Mouse (Mus musculus) stomach, embryonic 14.5 days (tissue): ENCODE measurements at regions not wholly inside any gene's neighbourhood (a gene's known extent, or its start where the extent isn't known, plus 50 kb on each side); places are given as distances from the start of the nearest gene placed in this dataset.

Experiments used
- ATAC-seq: fragments of 200-750 bp; cut with Nextera tagmentation; 2 replicates; pipeline ENCODE4 v1.8.0; 2017; ENCODE audit warnings: low read depth, moderate TSS enrichment; ENCODE audit not compliant: insufficient number of reproducible peaks, insufficient read depth, low FRiP score
- H3K27ac ChIP-seq: fragments of 300-500 bp; sonication (generic); 2 replicates; pipeline ENCODE4 v1.5.1; 2014; ENCODE audit warnings: mild to moderate bottlenecking, low read length, moderate library complexity, mixed read lengths
- H3K27me3 ChIP-seq: fragments of 300-500 bp; sonication (generic); 2 replicates; pipeline ENCODE4 v1.6.1; 2014; ENCODE audit warnings: low read length, control low read depth, mixed read lengths; ENCODE audit not compliant: control insufficient read depth, insufficient read depth
- H3K36me3 ChIP-seq: fragments of 300-500 bp; sonication (generic); 2 replicates; pipeline ENCODE4 v1.6.1; 2014; ENCODE audit warnings: mild to moderate bottlenecking, control low read depth, low read length, moderate library complexity, mixed read lengths; ENCODE audit not compliant: control insufficient read depth, insufficient read depth
- H3K4me1 ChIP-seq: fragments of 300-500 bp; sonication (generic); 2 replicates; pipeline ENCODE4 v1.6.1; 2014; ENCODE audit warnings: low read length, control low read depth, mixed read lengths; ENCODE audit not compliant: control insufficient read depth, insufficient read depth
- H3K4me2 ChIP-seq: fragments of 300-500 bp; sonication (generic); replicated peaks from 2 replicates; pipeline ENCODE4 v1.6.1; 2014; ENCODE audit warnings: low read depth, low read length, control low read depth
- H3K4me3 ChIP-seq: fragments of 300-500 bp; sonication (generic); 2 replicates; pipeline ENCODE4 v1.5.1; 2014; ENCODE audit warnings: low read depth, low read length, control low read depth
- H3K9ac ChIP-seq: fragments of 300-500 bp; sonication (generic); replicated peaks from 2 replicates; pipeline ENCODE4 v1.6.1; 2014; ENCODE audit warnings: low read depth, mild to moderate bottlenecking, control low read depth, low read length, moderate library complexity, mixed read lengths
- H3K9me3 ChIP-seq: fragments of 300-500 bp; sonication (generic); 2 replicates; pipeline ENCODE4 v1.6.1; 2016; ENCODE audit warnings: low read depth, low read length, control low read depth; ENCODE audit not compliant: control insufficient read depth
- WGBS: fragments of 180-500 bp; shearing (Covaris S2); extraction: QIAGEN DNeasy Blood & Tissue Kit; methylation state at CpG from one replicate; pipeline ENCODE4 v1.1.7; 2014; 5-methylcytosine and 5-hydroxymethylcytosine counted together

GRCm38 (mm10) chr1:169051863-169052257 is 479.4 kb downstream of the Nuf2 start:
- no peak overlapping the region for H3K4me2 ChIP-seq
- no peak for ATAC-seq
- no peaks in the 10 kb centered on the region for H3K27me3 ChIP-seq
- H3K9me3 ChIP-seq: no peaks in the 10 kb centered on the region
- no peak overlapping the region for H3K27ac ChIP-seq
- no peaks in the 10 kb centered on the region for H3K36me3 ChIP-seq
- WGBS: 65% methylated on average over 8 of the region's 8 CpGs
- no peak overlapping the region for H3K4me3 ChIP-seq
- 0 out of 2 replicates have a peak, but pooled peaks cover 5% of the 10 kb centered on the region for H3K4me1 ChIP-seq
- H3K9ac ChIP-seq: no peak overlapping the region

GRCm38 (mm10) chr1:169051085-169051862 is 480.0 kb downstream of the Nuf2 start:
- 0 out of 2 replicates have a peak, but pooled peaks cover 5% of the 10 kb centered on the region for H3K4me1 ChIP-seq
- H3K9ac ChIP-seq: no peak overlapping the region
- no peaks in the 10 kb centered on the region for H3K27me3 ChIP-seq
- H3K4me2 ChIP-seq: no peak overlapping the region
- H3K36me3 ChIP-seq: no peaks in the 10 kb centered on the region
- H3K9me3 ChIP-seq: no peaks in the 10 kb centered on the region
- no peak overlapping the region for H3K27ac ChIP-seq
- ATAC-seq: no peak; the same call in 1 of the 2 replicates
- WGBS: 23% methylated on average over 11 of the region's 11 CpGs
- no peak overlapping the region for H3K4me3 ChIP-seq

GRCm38 (mm10) chr1:169049846-169050245 is 481.4 kb downstream of the Nuf2 start:
- ATAC-seq: no peak
- Histone ChIP-seq H3K36me3 (no peaks in the 10 kb centered on the region), H3K27ac (no peak overlapping the region), H3K9me3 (no peaks in the 10 kb centered on the region), H3K9ac (no peak overlapping the region), H3K4me3 (no peak overlapping the region), H3K4me1 (0 out of 2 replicates have a peak, but pooled peaks cover 5% of the 10 kb centered on the region), H3K27me3 (no peaks in the 10 kb centered on the region), H3K4me2 (no peak overlapping the region)
- WGBS: 98% methylated on average over 2 of the region's 2 CpGs

- H3K4me2 ChIP-seq: no peak overlapping the region
- no peak overlapping the region for H3K27ac ChIP-seq
- H3K9ac ChIP-seq: no peak overlapping the region
- H3K4me3 ChIP-seq: no peak overlapping the region
- 78% methylated on average over 4 of the region's 4 CpGs for WGBS
- 0 out of 2 replicates have a peak, but pooled peaks cover 5% of the 10 kb centered on the region for H3K4me1 ChIP-seq
- H3K36me3 ChIP-seq: no peaks in the 10 kb centered on the region
- ATAC-seq: no peak
- H3K27me3 ChIP-seq: no peaks in the 10 kb centered on the region
- no peaks in the 10 kb centered on the region for H3K9me3 ChIP-seq
Observed at GRCm38 (mm10) chr1:169046791-169047525, 484.3 kb downstream of the Nuf2 start.

- no peak for ATAC-seq
- no peak overlapping the region for H3K27ac ChIP-seq
- H3K9me3 ChIP-seq: no peaks in the 10 kb centered on the region
- no peaks in the 10 kb centered on the region for H3K4me1 ChIP-seq
- H3K9ac ChIP-seq: no peak overlapping the region
- H3K4me2 ChIP-seq: no peak overlapping the region
- no peaks in the 10 kb centered on the region for H3K36me3 ChIP-seq
- H3K27me3 ChIP-seq: no peaks in the 10 kb centered on the region
- H3K4me3 ChIP-seq: no peak overlapping the region
- WGBS: 83% methylated on average over 1 of the region's 1 CpGs
Observed at GRCm38 (mm10) chr1:169033517-169033916, 497.7 kb downstream of the Nuf2 start.

- no peaks in the 10 kb centered on the region for H3K36me3 ChIP-seq
- 68% methylated on average over 8 of the region's 8 CpGs for WGBS
- no peak overlapping the region for H3K9ac ChIP-seq
- H3K4me2 ChIP-seq: no peak overlapping the region
- no peak overlapping the region for H3K4me3 ChIP-seq
- H3K27me3 ChIP-seq: no peaks in the 10 kb centered on the region
- H3K9me3 ChIP-seq: no peaks in the 10 kb centered on the region
- H3K4me1 ChIP-seq: no peaks in the 10 kb centered on the region
- no peak overlapping the region for H3K27ac ChIP-seq
- no peak for ATAC-seq
Observed at GRCm38 (mm10) chr1:169031849-169032542, 499.3 kb downstream of the Nuf2 start.

- Histone ChIP-seq H3K4me2 (no peak overlapping the region), H3K9me3 (no peaks in the 10 kb centered on the region), H3K27me3 (no peaks in the 10 kb centered on the region), H3K27ac (no peak overlapping the region), H3K4me3 (no peak overlapping the region), H3K4me1 (no peaks in the 10 kb centered on the region), H3K36me3 (no peaks in the 10 kb centered on the region), H3K9ac (no peak overlapping the region)
- 63% methylated on average over 6 of the region's 6 CpGs for WGBS
- no peak for ATAC-seq
Observed at GRCm38 (mm10) chr1:169027706-169028105, 503.6 kb downstream of the Nuf2 start.

GRCm38 (mm10) chr1:169027241-169027640 is 504.0 kb downstream of the Nuf2 start:
- ATAC-seq: no peak

More at GRCm38 (mm10) chr1:169027241-169027640, 504.0 kb downstream of the Nuf2 start:
- H3K4me2 ChIP-seq: no peak overlapping the region
- H3K36me3 ChIP-seq: no peaks in the 10 kb centered on the region
- no peaks in the 10 kb centered on the region for H3K9me3 ChIP-seq
- no peaks in the 10 kb centered on the region for H3K4me1 ChIP-seq
- no peak overlapping the region for H3K27ac ChIP-seq
- no peaks in the 10 kb centered on the region for H3K27me3 ChIP-seq
- H3K9ac ChIP-seq: no peak overlapping the region
- WGBS: 83% methylated on average over 3 of the region's 3 CpGs
- H3K4me3 ChIP-seq: no peak overlapping the region
